Comparison of ENCODE assay signal across 26 mouse cellular contexts in the genomic region with DNA sequence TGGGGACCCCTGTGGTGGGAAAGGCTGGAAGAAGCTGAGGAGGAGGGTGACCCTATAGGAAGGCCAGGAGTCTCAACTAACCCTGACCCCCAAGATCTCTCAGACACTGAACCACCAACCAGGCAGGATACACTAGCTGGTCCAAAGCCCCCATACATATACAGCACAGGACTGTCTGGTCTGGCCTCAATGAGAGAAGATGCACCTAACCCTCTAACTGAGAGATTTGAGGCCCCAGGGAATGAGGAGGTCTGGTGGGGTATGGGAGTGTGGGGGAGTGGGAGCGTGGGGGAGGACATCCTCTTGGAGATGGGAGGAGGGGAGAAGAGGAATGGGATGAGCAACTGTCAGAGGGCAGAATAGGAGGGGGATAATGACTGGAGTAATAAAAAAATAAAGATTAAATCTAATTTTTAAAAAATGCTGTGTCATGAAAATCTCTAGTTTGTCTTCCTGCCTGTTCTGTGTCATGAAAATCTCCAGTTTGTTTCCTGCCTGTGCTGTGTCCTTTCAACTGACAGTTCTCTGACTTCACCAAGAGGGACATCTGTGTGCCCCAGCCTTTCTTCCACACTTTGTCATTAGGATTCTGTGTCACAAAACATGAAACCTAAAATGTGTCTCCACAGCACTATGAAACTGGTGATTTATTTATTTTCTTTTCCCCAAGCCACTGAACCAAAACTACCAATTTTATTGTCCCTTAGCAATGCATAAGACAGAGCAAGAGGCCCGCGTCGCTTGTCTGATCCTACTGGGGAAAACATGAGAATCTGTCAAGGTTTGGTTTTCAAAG.
A peak's percentile ranks its signal among the peaks of the same experiment; 100 is the strongest.
DNase-seq lines count a peak whose midpoint lies in the region; ATAC-seq and TF ChIP-seq lines count a peak whose summit lies in the region.
"Had no signal": no experiment of that assay in that cellular context is flagged by ENCODE, and none has a peak within 500 bp of the region (broad histone marks: within the 10 kb centered on the region; RNA-seq: fewer than 3 reads in every experiment).

No protein-coding gene starts in this region.

- H3K36me3 ChIP-seq in forebrain, embryonic 16.5 days (ENCODE audit: control insufficient read depth, insufficient read depth): no peaks in the 10 kb centered on the region
- no peaks in the 10 kb centered on the region for H3K36me3 ChIP-seq in forebrain, embryonic 10.5 days (replicated peaks)
- H3K36me3 ChIP-seq in hindbrain, embryonic 15.5 days: no peaks in the 10 kb centered on the region
- H3K36me3 ChIP-seq in hindbrain, embryonic 12.5 days: no peaks in the 10 kb centered on the region
- no peaks in the 10 kb centered on the region for H3K36me3 ChIP-seq in midbrain, embryonic 13.5 days
- H3K36me3 ChIP-seq in midbrain, embryonic 15.5 days (replicated peaks): no peaks in the 10 kb centered on the region
- no peaks in the 10 kb centered on the region for H3K36me3 ChIP-seq in ES-E14 (ENCODE audit: control insufficient read depth, insufficient read depth, low read length, poor library complexity, severe bottlenecking)
- H3K36me3 ChIP-seq: heart, embryonic 12.5 days; intestine, embryonic 15.5 days; limb, embryonic 10.5 days; limb, embryonic 15.5 days; liver, embryonic 13.5 days had no signal

- WGBS in forebrain, embryonic 16.5 days: 65% methylated on average over 4 of the region's 4 CpGs
- 92% methylated on average over 4 of the region's 4 CpGs for WGBS in forebrain, embryonic 10.5 days
- 68% methylated on average over 4 of the region's 4 CpGs for WGBS in hindbrain, embryonic 15.5 days
- WGBS in hindbrain, embryonic 12.5 days: 84% methylated on average over 4 of the region's 4 CpGs
- WGBS in midbrain, embryonic 13.5 days: 95% methylated on average over 4 of the region's 4 CpGs
- WGBS in midbrain, embryonic 15.5 days: 84% methylated on average over 4 of the region's 4 CpGs

- no peak overlapping the region for H3K4me2 ChIP-seq in forebrain, embryonic 16.5 days (ENCODE audit: low read length)
- no peak overlapping the region for H3K4me2 ChIP-seq in hindbrain, embryonic 15.5 days
- H3K4me2 ChIP-seq in hindbrain, embryonic 12.5 days (replicated peaks): no peak overlapping the region
- no peak overlapping the region for H3K4me2 ChIP-seq in midbrain, embryonic 13.5 days (replicated peaks)
- no peak overlapping the region for H3K4me2 ChIP-seq in midbrain, embryonic 15.5 days
- H3K4me2 ChIP-seq: heart, embryonic 12.5 days; intestine, embryonic 15.5 days; limb, embryonic 15.5 days; liver, embryonic 13.5 days had no signal

- DNase-seq in forebrain, embryonic 10.5 days (ENCODE audit: extremely low spot score, low spot score): no peak
- no peak for DNase-seq in ES-E14 (ENCODE audit: low read depth, low spot score)
- DNase-seq in spleen, adult 18-20 months: no peak
- DNase-seq: adrenal gland, postnatal 14 days; cerebellum, adult 11 months; cerebellum, adult 9-10 months; cerebellum, postnatal 36 days; gastrocnemius, adult 2 months; gastrocnemius, postnatal 36 days; heart, adult 2 months; kidney, adult 2 months; layer of hippocampus, adult 9-11 months; liver, embryonic 13.5 days; lung, adult 18-20 months; right cerebral cortex, adult 18-20 months; thymus, postnatal 4 days had no signal

- no peaks in the 10 kb centered on the region for H3K27me3 ChIP-seq in forebrain, embryonic 16.5 days (replicated peaks; ENCODE audit: control insufficient read depth, insufficient read depth, low read length)
- no peaks in the 10 kb centered on the region for H3K27me3 ChIP-seq in forebrain, embryonic 10.5 days (ENCODE audit: poor library complexity, severe bottlenecking)
- H3K27me3 ChIP-seq in hindbrain, embryonic 15.5 days: no peaks in the 10 kb centered on the region
- no peaks in the 10 kb centered on the region for H3K27me3 ChIP-seq in hindbrain, embryonic 12.5 days
- H3K27me3 ChIP-seq in midbrain, embryonic 13.5 days: no peaks in the 10 kb centered on the region
- no peaks in the 10 kb centered on the region for H3K27me3 ChIP-seq in midbrain, embryonic 15.5 days (replicated peaks)
- H3K27me3 ChIP-seq: heart, embryonic 12.5 days; intestine, embryonic 15.5 days; limb, embryonic 15.5 days; liver, embryonic 13.5 days had no signal

- ATAC-seq in forebrain, embryonic 16.5 days: no peak
- no peak for ATAC-seq in hindbrain, embryonic 15.5 days (ENCODE audit: low FRiP score, low read depth)
- no peak for ATAC-seq in hindbrain, embryonic 12.5 days (ENCODE audit: low FRiP score)
- ATAC-seq in midbrain, embryonic 13.5 days: peak; percentile 27; the same call in 1 of the 2 replicates
- no peak for ATAC-seq in midbrain, embryonic 15.5 days (replicated peaks)
- ATAC-seq: intestine, embryonic 15.5 days; lung, postnatal 0 days had no signal

- 0 out of 2 replicates have a peak, but pooled peaks cover 1% of the 10 kb centered on the region for H3K9me3 ChIP-seq in forebrain, embryonic 16.5 days (ENCODE audit: control insufficient read depth, low read length)
- H3K9me3 ChIP-seq in forebrain, embryonic 10.5 days: no peaks in the 10 kb centered on the region
- no peaks in the 10 kb centered on the region for H3K9me3 ChIP-seq in hindbrain, embryonic 15.5 days
- no peaks in the 10 kb centered on the region for H3K9me3 ChIP-seq in hindbrain, embryonic 12.5 days (replicated peaks)
- H3K9me3 ChIP-seq in midbrain, embryonic 13.5 days: no peaks in the 10 kb centered on the region
- H3K9me3 ChIP-seq in midbrain, embryonic 15.5 days: no peaks in the 10 kb centered on the region
- H3K9me3 ChIP-seq in ES-E14 (ENCODE audit: control insufficient read depth, insufficient read depth, low read depth, low read length): no peaks in the 10 kb centered on the region
- H3K9me3 ChIP-seq: heart, embryonic 12.5 days; intestine, embryonic 15.5 days; limb, embryonic 10.5 days; limb, embryonic 15.5 days had no signal

- in situ Hi-C loops in ES-E14 (cut with MboI; ENCODE audit: low sequenced_read_pairs in 2 of 2, unreplicated experiment in 2 of 2): no loop called here

- peak overlapping the region; percentile 56 for H3K27ac ChIP-seq in forebrain, embryonic 16.5 days (ENCODE audit: low read length)
- H3K27ac ChIP-seq in forebrain, embryonic 10.5 days: no peak overlapping the region
- peak overlapping the region; percentile 57 for H3K27ac ChIP-seq in hindbrain, embryonic 15.5 days (replicated peaks)
- no peak overlapping the region; the same call in 1 of the 2 replicates for H3K27ac ChIP-seq in hindbrain, embryonic 12.5 days
- no peak overlapping the region for H3K27ac ChIP-seq in midbrain, embryonic 13.5 days
- no peak overlapping the region; the same call in 1 of the 2 replicates for H3K27ac ChIP-seq in midbrain, embryonic 15.5 days
- no peak overlapping the region for H3K27ac ChIP-seq in ES-E14 (ENCODE audit: insufficient read depth, low read depth, low read length, poor library complexity, severe bottlenecking)
- H3K27ac ChIP-seq: gastrocnemius, adult 2 months; heart, adult 2 months; intestine, embryonic 15.5 days; limb, embryonic 10.5 days; limb, embryonic 15.5 days; liver, embryonic 13.5 days had no signal

- peaks cover 13% of the 10 kb centered on the region for H3K4me1 ChIP-seq in forebrain, embryonic 16.5 days (replicated peaks; ENCODE audit: control insufficient read depth, insufficient read depth, low read length)
- no peaks in the 10 kb centered on the region for H3K4me1 ChIP-seq in forebrain, embryonic 10.5 days
- H3K4me1 ChIP-seq in hindbrain, embryonic 15.5 days (replicated peaks): peaks cover 10% of the 10 kb centered on the region; the same call in 1 of the 2 replicates
- no peaks in the 10 kb centered on the region for H3K4me1 ChIP-seq in hindbrain, embryonic 12.5 days
- no peaks in the 10 kb centered on the region for H3K4me1 ChIP-seq in midbrain, embryonic 13.5 days (replicated peaks)
- H3K4me1 ChIP-seq in midbrain, embryonic 15.5 days: no peaks in the 10 kb centered on the region
- H3K4me1 ChIP-seq in ES-E14 (ENCODE audit: control insufficient read depth in 2 of 2, insufficient read depth in 2 of 2, low read length in 2 of 2, poor library complexity in 1 of 2): no peaks in the 10 kb centered on the region
- H3K4me1 ChIP-seq: heart, embryonic 12.5 days; intestine, embryonic 15.5 days; limb, embryonic 10.5 days; liver, embryonic 13.5 days had no signal

- H3K4me3 ChIP-seq in forebrain, embryonic 16.5 days (replicated peaks; ENCODE audit: low read length): no peak overlapping the region
- no peak overlapping the region for H3K4me3 ChIP-seq in forebrain, embryonic 10.5 days
- H3K4me3 ChIP-seq in hindbrain, embryonic 15.5 days: no peak overlapping the region
- no peak overlapping the region for H3K4me3 ChIP-seq in hindbrain, embryonic 12.5 days
- no peak overlapping the region for H3K4me3 ChIP-seq in midbrain, embryonic 13.5 days (replicated peaks)
- no peak overlapping the region for H3K4me3 ChIP-seq in midbrain, embryonic 15.5 days
- no peak overlapping the region for H3K4me3 ChIP-seq in ES-E14 (ENCODE audit: insufficient read depth in 1 of 2, low read depth in 1 of 2, low read length in 2 of 2, poor library complexity in 1 of 2, severe bottlenecking in 1 of 2)
- H3K4me3 ChIP-seq: gastrocnemius, adult 2 months; heart, adult 2 months; heart, embryonic 12.5 days; intestine, embryonic 15.5 days; limb, embryonic 10.5 days; limb, embryonic 15.5 days; liver, embryonic 13.5 days had no signal

- no peak overlapping the region for H3K9ac ChIP-seq in forebrain, embryonic 16.5 days (replicated peaks; ENCODE audit: low read depth, low read length)
- no peak overlapping the region for H3K9ac ChIP-seq in hindbrain, embryonic 15.5 days
- no peak overlapping the region for H3K9ac ChIP-seq in hindbrain, embryonic 12.5 days
- no peak overlapping the region for H3K9ac ChIP-seq in midbrain, embryonic 13.5 days (replicated peaks)
- H3K9ac ChIP-seq in midbrain, embryonic 15.5 days: no peak overlapping the region
- H3K9ac ChIP-seq in ES-E14 (ENCODE audit: insufficient read depth, low read depth, low read length, poor library complexity, severe bottlenecking): no peak overlapping the region
- H3K9ac ChIP-seq: heart, embryonic 12.5 days; intestine, embryonic 15.5 days; limb, embryonic 15.5 days; liver, embryonic 13.5 days had no signal

TF ChIP-seq in ES-E14, 5 proteins besides CTCF, POLR2A, EP300 and RAD21:
- TF ChIP-seq MAFK (IDR thresholded peaks at IDR 0.05; ENCODE audit: insufficient read depth, low read depth, low read length): peak; percentile 33; the same call in 1 of the 2 replicates
- TF ChIP-seq CHD2 (IDR thresholded peaks at IDR 0.05; ENCODE audit: low read depth, low read length): no peak
- no peak for TF ChIP-seq HCFC1 (IDR thresholded peaks at IDR 0.05; ENCODE audit: borderline replicate concordance, insufficient read depth, low read length)

Comparison
In these comparisons a context has a peak if more than half of its experiments do, and no peak if none do; other contexts are left out.
1. H3K27ac ChIP-seq: peak in forebrain, embryonic 16.5 days (single experiment) and hindbrain, embryonic 15.5 days (single experiment); none in forebrain, embryonic 10.5 days (single experiment), hindbrain, embryonic 12.5 days (single experiment), midbrain, embryonic 13.5 days (single experiment), midbrain, embryonic 15.5 days (single experiment) and ES-E14 (single experiment).